Mouse (Mus musculus) kidney, adult 18-20 months (tissue): ENCODE measurements around the gene Prrt4.
"Not testable (repeated sequence)": the region's sequence is repeated elsewhere in the genome, so short reads cannot be mapped to it uniquely, and the experiment has no call there.

ENCODE experiments used
- DNase-seq: peaks from one replicate; pipeline ENCODE4 v3.0.0; 2021

Gene Prrt4

DNA sequence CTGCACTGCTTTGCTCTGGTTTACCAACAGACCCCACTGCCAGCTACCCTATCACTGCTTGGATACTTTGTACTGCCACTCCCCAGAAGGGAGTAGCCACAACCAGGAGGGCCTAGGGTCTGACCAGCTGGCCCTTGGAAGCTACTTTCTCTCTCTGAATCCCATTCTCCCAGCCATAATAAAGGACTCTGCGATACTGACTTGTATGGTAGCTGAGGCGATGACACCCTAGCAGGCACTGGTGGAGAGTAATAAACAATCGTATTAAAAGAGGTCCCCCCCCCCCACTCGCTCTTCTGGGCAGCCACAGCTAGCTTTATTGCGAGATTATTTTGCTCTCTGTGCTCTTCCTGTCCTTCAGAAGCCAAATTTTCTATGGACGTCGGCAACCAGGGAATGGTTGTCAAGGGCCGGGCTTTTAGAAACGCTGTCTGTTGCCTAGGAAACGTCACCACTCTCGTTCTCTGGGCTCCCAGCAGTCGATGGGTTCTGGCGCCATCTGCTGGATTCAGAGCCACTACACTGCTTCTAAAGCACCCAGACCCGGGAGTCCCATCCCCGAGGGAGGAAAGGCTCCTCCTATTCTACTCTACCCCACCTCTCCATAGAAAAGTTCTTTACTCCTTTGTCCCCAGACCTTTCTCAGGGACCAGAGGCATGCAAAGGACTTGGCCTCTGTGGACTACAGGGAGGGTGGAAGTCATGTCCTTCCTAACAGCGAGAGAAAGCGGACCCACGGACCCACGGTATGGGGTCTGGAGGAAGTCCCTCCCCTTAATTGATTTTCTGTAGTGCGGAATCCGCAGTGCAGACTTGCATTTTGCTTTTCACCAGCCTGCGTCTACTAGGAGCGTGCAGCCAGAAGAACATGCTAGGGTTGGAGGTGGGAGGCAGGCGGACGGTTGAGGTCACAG, 19.2 kb upstream of the Prrt4 start:
- DNase-seq = peak; percentile 91

DNA sequence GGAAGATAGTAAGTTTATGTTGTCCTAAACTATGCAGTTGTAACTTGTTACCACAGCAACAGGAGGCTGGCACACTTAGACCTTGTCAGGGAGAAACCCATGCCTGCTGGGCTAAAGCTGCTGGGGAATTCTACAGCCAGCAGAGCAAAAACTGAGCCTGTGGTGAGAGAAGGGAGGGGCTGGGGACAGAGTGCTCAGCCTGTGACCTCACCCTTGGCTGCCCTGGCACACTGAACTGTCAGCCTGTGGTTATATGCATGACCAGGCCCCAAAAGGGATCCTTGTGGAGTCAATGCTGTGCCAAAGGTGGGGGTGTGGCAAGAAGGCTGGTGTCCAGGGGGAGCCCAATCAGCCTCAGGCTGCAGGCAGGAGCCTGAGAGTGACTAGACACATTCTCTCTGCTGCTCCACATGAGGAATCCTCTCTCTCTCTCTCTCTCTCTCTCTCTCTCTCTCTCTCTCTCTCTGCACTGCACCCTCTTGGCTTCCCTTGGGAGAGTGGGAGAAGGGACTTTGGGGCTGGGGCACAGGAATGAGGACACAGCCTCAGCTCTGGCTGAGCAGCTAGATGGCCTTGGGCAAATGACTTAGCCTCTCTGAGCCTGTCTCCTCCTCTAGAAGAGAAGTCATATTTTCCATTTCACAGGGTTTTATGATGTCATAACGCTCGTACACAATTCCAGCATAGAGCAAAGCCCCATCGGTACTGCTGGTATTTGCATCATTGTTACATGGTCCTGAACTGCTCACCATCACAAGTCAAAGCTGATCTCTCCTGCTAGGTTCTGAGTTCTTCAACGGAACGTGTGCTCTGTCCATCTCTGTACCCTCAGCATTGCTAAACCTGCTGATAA, 16.7 kb upstream of the Prrt4 start:
- no peak for DNase-seq

GRCm38 (mm10) chr6:29195146-29195545, 15.8 kb upstream of the Prrt4 start:
- no peak for DNase-seq

- DNase-seq = no peak
Measured at GRCm38 (mm10) chr6:29193961-29194750, 14.8 kb upstream of the Prrt4 start.

DNA sequence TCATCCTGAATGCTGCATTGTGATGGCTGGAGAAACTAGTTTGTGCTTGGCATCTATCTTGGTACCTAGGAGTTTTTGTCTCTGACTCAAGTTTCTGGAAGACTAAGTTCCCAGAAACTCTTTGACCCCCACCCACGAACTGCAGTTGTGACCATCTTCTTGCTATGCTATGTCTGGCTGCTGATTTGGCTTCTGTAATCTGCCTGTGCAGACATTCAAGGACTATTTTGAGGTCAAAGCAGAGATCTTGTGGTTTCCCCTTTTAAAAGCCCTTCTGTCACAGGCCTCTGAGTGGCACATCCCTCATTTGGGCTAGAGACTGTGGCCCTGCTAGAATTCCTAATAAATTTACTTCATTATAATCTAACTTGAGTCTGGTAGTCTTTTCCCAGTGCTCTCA, 8.6 kb upstream of the Prrt4 start:
- no peak for DNase-seq

DNA sequence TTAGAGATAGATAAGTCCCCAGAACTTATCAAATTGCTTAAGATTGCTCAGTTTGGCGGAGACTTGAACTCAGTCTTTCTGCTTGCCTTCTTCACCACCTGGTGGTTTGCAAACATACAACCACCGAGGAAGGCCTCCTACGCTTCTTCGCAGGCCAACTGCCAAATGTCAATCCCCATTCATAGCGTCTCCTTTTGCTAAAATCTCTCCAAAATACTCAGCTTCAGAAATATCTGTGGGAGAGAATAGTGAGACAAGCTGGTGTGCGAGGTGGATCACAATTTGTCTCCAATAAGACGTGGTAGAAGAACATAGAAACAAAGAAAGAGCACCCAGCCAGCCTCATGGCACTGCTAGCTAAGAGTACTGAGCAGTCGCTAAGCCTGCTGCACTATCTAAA, 459 bp upstream of the Prrt4 start:
- no peak for DNase-seq

DNA sequence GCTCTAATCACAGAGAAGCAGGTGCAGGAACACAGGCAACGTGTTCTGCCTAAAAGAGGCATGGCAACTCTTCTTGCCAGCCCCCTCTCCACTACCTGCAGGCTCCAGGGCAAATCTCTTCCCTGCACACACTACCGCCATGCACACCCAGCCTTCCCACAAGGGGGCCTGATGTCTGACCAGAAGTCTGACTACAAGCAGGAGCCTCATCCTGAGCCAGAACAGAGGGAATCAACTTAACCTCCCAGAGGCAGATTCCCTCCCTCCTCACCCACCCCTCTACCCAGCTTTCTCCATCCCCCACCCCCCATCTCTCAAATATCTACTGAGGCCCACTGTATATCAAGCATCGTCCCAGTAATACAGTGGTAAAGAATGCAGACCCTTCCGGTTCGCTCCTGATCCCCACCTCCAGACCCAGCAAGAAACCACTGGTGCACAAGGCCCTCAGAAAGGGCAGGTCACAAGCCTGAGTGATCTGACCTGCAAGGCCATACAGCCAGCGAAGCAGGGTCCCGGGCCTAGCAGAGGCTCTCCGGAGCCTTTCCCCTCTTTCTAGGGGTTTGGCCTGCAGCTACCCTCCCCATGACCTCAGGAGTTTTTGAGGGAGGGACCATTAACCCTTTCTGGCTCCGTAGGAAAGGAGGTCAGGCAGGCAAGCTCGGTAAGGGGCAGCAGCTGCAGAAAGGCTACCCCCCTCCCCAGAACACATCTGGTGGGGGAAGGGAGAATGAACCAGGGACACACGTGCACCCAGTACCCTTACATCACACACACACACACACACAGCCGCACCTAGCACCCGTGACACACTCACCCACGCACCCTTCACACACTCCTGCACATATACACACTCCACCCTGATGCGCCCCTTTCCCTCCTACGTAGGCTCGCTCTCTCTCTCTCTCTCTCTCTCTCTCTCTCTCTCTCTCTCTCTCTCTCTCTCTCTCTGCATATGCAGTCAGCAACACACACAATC, 1.2 kb downstream of the Prrt4 start:
- DNase-seq = no peak

DNA sequence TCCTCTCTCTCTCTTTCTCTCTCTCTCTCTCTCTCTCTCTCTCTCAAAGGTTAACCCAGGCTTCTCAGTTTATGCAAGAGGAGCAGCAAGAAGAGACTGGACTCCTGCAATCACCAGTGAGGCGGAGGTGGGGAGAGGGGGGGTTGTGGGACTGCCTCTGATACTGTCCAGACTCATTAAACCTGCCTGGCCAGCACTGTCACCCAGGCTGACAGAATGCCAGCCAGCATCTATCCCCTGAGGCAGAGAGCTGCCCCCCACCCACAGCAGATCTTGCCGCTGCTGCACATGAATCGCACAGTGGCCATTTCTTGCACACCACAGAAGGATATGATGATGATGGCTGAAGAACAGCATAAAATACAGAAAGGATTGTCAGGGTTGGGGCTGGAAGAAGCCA, 4.3 kb downstream of the Prrt4 start:
- DNase-seq = no peak

DNA sequence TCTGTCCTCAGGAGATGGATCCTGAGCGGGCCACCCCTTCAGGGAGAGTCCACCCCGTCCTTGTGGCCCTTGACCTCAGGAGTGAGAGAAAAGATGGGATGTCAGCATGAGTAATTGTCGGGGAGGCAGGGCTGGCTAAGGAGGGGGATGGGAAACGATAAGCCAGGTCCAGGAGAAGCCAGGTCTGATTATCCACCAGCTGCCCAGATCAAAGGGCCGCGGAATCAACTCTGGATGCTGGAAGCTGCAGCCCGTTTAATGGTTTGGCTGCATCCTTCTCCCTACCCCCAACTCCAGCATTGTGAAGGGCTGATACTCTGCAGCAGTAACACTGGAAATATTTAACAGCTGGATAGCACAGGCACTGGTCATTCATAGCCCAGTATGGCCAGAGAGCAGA, 5.0 kb downstream of the Prrt4 start:
- DNase-seq = no peak

GRCm38 (mm10) chr6:29170952-29171388, 8.4 kb downstream of the Prrt4 start:
- DNase-seq = peak; percentile 86

DNA sequence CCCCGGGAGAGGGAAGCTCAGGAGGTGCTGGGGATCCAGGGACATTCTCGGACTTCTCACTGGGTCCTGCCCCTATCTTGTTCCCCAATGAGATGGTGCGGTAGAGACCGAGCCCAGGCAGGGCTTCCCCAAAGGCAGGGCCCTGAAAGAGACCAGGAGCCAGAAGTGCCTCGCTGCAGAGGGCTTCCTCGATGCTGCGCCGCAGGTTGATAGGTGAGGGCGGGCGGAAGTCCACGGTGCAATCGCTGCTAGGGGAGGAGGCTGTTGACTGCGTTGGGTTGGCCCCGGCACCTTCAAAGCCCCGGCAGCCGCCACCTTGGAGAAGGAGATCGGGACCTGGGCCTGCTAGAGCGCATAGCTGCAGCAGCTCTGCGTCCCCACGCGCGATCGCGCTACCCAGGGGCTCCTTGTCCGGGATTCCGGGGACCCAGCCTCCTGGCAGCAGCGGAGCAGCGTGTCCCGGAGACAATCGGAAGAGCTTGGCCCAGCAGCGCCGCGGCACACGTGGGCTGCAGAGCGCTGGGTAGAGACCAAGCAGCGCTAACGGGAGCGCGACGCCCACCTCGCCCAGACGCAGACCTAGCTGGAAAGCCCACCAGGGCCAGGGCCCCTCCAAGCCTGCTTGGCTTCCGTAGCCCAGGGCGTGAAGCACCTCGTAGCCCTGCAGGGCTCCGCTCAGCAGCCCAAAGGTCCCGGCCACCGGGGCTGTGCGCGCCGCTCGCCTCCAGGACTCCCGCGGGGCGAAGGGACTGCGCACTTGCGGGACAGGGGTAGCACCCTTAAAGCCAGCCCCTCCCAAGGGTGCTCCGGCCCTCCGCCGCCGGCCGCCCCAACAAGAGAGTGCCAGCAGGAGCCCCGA, 9.1 kb downstream of the Prrt4 start:
- DNase-seq = peak; percentile 28

DNA sequence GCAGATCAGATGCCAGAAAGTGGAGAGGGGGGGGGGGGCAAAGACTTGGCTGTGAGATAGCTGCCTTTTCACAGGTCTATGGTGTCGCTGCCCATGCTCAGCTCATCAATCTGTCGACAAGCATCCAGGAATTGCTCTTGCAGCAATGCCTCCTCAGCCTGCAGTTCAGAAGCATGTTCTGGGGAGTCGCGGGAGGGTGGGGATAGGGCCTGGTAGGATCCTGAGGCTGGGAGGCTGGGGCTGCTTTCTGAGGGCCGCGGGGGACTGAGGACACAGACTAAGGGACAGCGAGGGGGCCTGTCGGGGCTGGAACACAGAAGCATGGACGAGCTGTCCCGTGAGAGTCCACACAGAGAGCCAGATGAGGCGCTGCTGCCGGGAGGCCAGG, 9.7 kb downstream of the Prrt4 start:
- no peak for DNase-seq

DNA sequence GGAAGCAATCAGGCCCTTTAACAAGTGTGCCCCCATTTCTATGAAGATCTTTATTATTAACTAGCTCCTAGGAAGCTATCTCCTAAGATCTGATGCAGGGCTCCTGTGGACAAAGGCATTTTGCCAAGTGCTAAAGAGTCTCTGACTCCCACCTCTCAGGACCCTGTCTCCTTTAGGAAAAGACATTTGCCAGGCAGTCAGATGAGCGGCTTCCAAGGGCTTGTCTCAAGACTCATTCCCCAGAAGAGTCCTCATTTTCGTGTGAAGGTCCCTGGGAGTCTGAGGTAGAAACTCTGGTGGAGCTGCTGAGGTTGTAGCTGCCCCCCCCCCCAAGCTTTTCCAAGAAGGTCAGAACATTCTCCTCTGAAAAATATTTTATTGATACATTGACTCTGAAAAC, 10.5 kb downstream of the Prrt4 start:
- DNase-seq = no peak

DNA sequence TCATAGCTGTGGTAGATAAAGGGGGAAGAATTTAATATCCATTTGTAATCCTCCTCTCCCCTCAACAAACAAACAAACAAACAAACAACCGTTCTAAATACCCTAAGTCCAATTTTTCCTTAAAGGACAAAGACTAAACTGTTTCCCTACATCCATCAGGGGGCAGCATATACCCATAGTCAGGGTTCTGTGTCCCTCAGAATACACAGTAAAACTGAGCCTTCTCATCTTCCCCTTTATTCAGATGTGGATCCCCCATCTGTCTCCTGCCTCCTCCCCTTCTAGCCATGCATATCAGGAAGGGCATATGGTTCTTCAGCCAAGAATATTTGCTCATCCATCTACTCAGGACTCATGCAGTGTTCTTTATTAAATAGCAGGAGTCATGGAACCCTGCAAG, 13.2 kb downstream of the Prrt4 start:
- DNase-seq = peak; percentile 26

DNA sequence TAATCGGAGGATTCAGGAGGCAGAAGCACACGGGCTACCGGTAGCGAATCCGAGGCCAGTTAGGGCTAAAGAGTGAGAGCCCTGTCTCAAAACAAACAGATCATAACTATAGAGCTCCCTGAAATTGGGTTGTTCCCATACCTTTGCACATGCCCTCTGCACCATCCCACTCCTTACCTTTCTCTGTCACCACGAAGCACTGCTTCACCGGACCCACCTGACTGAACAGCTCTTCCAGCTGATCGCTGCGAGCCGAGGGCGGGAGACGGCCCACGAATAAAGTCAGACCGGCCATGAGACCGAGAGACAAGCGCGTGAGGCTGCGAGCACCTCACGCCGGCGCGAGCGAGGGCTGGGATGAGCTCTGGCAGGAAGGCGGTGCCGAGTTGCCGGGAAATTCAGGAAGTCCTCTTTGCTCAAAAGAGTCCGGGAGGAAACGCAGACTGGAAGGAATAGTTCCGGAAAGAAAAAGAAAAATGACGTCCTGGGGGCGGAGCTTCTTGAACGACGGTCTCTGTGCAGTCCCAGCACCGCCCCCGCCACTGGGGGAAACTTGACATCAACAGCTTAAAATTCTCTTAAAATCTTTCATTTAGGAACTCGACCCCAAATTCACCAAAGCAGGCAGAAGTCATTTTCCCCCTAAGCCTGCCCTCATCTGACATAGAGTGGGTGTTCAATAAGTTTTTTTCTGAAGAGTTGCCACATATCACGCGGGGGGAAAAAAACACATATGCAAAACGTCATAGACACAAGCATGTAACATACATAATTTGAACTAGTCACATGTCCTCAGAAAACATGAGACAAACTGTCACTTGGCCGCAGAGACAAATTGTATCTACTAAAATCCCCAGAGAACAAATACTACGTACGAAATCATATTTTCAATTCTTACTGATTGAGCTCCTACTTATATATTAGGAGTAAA, 14.8 kb downstream of the Prrt4 start, which contains the start of gene Rbm28:
Gene Rbm28 (minus strand): TSS at position 693 of the 931 bp plus-strand sequence.
- peak; percentile 84 for DNase-seq

GRCm38 (mm10) chr6:29161291-29161690, 18.1 kb downstream of the Prrt4 start:
- DNase-seq = not testable (repeated sequence)

DNA sequence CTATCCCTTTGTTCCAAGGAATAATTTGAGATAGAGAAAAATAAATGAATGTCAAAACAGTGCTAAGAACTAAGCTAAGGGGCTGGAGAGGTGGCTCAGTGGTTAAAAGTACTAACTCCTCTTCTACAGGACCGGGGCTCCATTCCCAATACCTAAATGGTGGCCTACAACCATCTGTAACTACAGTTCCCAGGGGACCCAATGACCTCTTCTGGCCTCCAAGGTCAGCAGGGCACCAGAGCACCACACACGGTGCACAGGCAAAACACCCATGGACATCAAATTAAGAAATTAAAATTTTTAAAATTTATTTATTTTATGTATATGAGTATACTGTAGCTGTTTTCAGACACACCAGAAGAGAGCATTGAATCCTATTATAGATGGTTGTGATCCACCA, 18.6 kb downstream of the Prrt4 start:
- no peak for DNase-seq

DNA sequence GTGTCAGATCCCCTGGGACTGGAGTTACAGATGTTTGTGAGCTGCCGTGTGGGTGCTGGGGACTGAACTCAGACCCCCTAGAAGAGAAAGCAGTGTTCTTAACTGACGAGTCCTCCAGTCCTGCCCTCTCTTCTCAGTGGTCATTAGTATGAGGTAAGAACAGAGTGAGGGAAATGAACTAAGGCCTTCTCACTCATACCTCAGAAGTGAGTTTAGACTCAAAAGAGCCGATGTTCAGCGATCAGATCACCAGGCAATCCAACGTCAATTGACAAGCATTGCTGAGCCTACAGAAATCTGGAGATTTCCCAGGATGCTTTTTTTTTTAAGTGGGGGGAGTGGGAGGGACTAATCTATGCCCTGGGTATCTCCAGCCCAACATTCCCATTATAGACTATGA, 23.1 kb downstream of the Prrt4 start:
- no peak for DNase-seq

DNA sequence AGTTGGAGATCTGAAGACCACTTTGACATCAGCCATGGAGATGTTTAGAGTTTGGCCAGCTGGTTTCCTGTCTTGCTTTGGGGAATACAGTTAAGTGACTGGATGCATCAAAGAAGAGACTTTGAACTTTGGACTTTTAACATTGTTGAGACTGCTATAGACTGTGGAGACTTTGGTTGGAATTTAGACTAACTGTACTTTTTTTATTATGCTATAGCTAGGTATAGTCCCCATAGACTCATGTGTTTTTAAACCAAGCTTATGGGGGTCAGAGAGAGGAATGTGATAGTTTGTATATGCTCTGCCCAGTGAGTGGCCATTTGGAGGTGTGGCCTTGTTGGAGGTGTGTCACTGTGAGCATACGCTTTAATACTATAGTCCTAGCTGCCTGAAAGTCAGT, 29.4 kb downstream of the Prrt4 start:
- DNase-seq = no peak
